Mouse (Mus musculus) intestine, embryonic 14.5 days (tissue): ENCODE measurements around the gene Mrpl12. TPM values are rescaled to one million over a fixed set of nuclear protein-coding genes. Genes with fewer than 3 reads are reported as not detected.
A peak's percentile ranks its signal among the peaks of the same experiment; 100 is the strongest.

Experiments used
- ATAC-seq: fragments of 200-750 bp; cut with Nextera tagmentation; replicated peaks from 2 replicates; pipeline ENCODE4 v1.8.0; 2017; ENCODE audit warnings: low read depth, moderate number of reproducible peaks, moderate TSS enrichment, moderate library complexity; ENCODE audit not compliant: low FRiP score, low TSS enrichment
- DNase-seq: peaks from one replicate; pipeline ENCODE4 v3.0.0-alpha.2; 2018; ENCODE audit warnings: low spot score
- H3K27ac ChIP-seq: fragments of 300-500 bp; sonication (generic); 2 replicates; pipeline ENCODE4 v1.5.1; 2014; ENCODE audit warnings: low read depth, mild to moderate bottlenecking, control low read depth
- H3K27me3 ChIP-seq: fragments of 300-500 bp; sonication (generic); replicated peaks from 2 replicates; pipeline ENCODE4 v1.6.1; 2014; ENCODE audit warnings: low read length, control low read depth; ENCODE audit not compliant: control insufficient read depth, insufficient read depth
- H3K36me3 ChIP-seq: fragments of 300-500 bp; sonication (generic); 2 replicates; pipeline ENCODE4 v1.6.1; 2014; ENCODE audit warnings: low read length, control low read depth; ENCODE audit not compliant: control insufficient read depth, insufficient read depth
- H3K4me1 ChIP-seq: fragments of 300-500 bp; sonication (generic); replicated peaks from 2 replicates; pipeline ENCODE4 v1.6.1; 2014; ENCODE audit warnings: low read length, control low read depth, mixed read lengths; ENCODE audit not compliant: control insufficient read depth, insufficient read depth
- H3K4me2 ChIP-seq: fragments of 300-500 bp; sonication (generic); 2 replicates; pipeline ENCODE4 v1.6.1; 2014; ENCODE audit warnings: low read length
- H3K4me3 ChIP-seq: fragments of 300-500 bp; sonication (generic); 2 replicates; pipeline ENCODE4 v1.5.1; 2014; ENCODE audit warnings: low read depth, low read length, control low read depth, mixed read lengths
- H3K9ac ChIP-seq: fragments of 300-500 bp; sonication (generic); 2 replicates; pipeline ENCODE4 v1.6.1; 2014; ENCODE audit warnings: mild to moderate bottlenecking, low read length
- H3K9me3 ChIP-seq: fragments of 300-500 bp; sonication (generic); 2 replicates; pipeline ENCODE4 v1.6.1; 2016; ENCODE audit warnings: low read length, control low read depth; ENCODE audit not compliant: control insufficient read depth
- WGBS: fragments of 180-500 bp; shearing (Covaris S2); extraction: QIAGEN DNeasy Blood & Tissue Kit; methylation state at CpG from one replicate; pipeline ENCODE4 v1.1.7; 2014; 5-methylcytosine and 5-hydroxymethylcytosine counted together
- polyA plus RNA-seq: library from polyadenylated mRNA; unstranded; fragments of >200 nt; fragmentation: Nextera tagmentation; extraction: Ambion mirVana; gene quantifications from 2 replicates; pipeline ENCODE4 v1.2.1, GENCODE M21; 2014

Mrpl12 gene
- polyA plus RNA-seq: 218 and 226 TPM in 2 replicates

- peak within 1 kb of the TSS; percentile 88 for H3K4me2 ChIP-seq
- H3K36me3 ChIP-seq: peaks cover 76% of the 10 kb centered on the region
- H3K27ac ChIP-seq: peak within 1 kb of the TSS; percentile 80
- peak; percentile 90 for ATAC-seq
- WGBS: under 1% methylated on average over 60 of the region's 60 CpGs
- peaks cover 16% of the 10 kb centered on the region for H3K4me1 ChIP-seq
- peak within 1 kb of the TSS; percentile 98 for H3K4me3 ChIP-seq
- H3K9ac ChIP-seq: peak within 1 kb of the TSS; percentile 78
- H3K9me3 ChIP-seq: no peaks in the 10 kb centered on the region
- peak; percentile 93 for DNase-seq
- H3K27me3 ChIP-seq: no peaks in the 10 kb centered on the region
These were observed at the start of gene Mrpl12 for GRCm38 (mm10) chr11:120484265-120484981. Mrpl12 (plus strand) TSS chr11:120484613.

GRCm38 (mm10) chr11:120437152-120437856 is 47.1 kb upstream of the Mrpl12 start, which contains the start of gene Nploc4:
Nploc4 (minus strand) TSS chr11:120437708.
- peaks cover 12% of the 10 kb centered on the region for H3K4me1 ChIP-seq
- under 1% methylated on average over 73 of the region's 77 CpGs for WGBS
- peak within 1 kb of the TSS; percentile 64 for H3K4me3 ChIP-seq
- peak; percentile 88 for ATAC-seq
- H3K27ac ChIP-seq: peak within 1 kb of the TSS; percentile 24; the same call in 1 of the 2 replicates
- H3K36me3 ChIP-seq: peaks cover 27% of the 10 kb centered on the region
- H3K9me3 ChIP-seq: no peaks in the 10 kb centered on the region
- H3K4me2 ChIP-seq: peak within 1 kb of the TSS; percentile 91
- DNase-seq: peak; percentile 96
- peak within 1 kb of the TSS; percentile 93 for H3K9ac ChIP-seq
- H3K27me3 ChIP-seq: no peaks in the 10 kb centered on the region

DNA sequence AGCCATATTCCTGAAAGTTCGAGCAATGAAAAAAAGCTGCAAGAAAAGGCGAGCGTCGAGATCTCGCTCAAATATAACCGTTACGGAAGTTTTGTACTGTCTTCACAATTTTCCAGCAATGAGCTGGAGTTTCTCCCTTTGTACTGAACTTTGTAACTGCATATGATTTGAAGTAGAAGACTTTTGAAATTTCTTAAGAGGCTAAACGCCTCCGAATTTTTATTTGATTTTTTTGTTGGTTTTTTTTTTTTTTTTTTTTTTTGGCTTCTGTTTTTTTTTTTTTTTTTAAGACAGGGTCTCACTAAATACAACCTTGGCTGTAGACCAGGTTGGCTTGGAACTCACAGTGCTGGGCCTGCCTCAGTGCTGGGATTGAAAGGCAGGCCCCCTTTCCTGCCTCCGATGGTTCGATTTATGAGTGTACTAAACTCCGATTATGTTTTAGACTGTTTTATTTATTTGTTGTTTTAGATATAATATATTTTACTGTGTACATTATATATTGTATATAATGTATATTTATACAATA is 46.5 kb upstream of the Mrpl12 start:
- Histone ChIP-seq H3K27me3 (no peaks in the 10 kb centered on the region), H3K36me3 (peaks cover 21% of the 10 kb centered on the region), H3K9ac (peak overlapping the region; percentile 93), H3K27ac (0 out of 2 replicates have a peak overlapping the region, but pooled peaks have one; percentile 24), H3K4me1 (peaks cover 12% of the 10 kb centered on the region), H3K4me2 (peak overlapping the region; percentile 57), H3K9me3 (no peaks in the 10 kb centered on the region), H3K4me3 (peak overlapping the region; percentile 64)
- no peak for ATAC-seq
- no peak for DNase-seq
- 25% methylated on average over 12 of the region's 12 CpGs for WGBS

- no peaks in the 10 kb centered on the region for H3K27me3 ChIP-seq
- H3K27ac ChIP-seq: no peak within 1 kb of the TSS
- WGBS: 95% methylated on average over 3 of the region's 3 CpGs
- H3K9ac ChIP-seq: no peak within 1 kb of the TSS
- H3K4me2 ChIP-seq: no peak within 1 kb of the TSS
- no peaks in the 10 kb centered on the region for H3K9me3 ChIP-seq
- H3K4me1 ChIP-seq: no peaks in the 10 kb centered on the region
- DNase-seq (no peak), ATAC-seq (no peak)
- no peaks in the 10 kb centered on the region for H3K36me3 ChIP-seq
- no peak within 1 kb of the TSS for H3K4me3 ChIP-seq
These were observed 42.1 kb upstream of the Mrpl12 start, which contains the start of gene Tspan10 for GRCm38 (mm10) chr11:120442344-120442743. Tspan10 (plus strand) TSS chr11:120442644.

DNA sequence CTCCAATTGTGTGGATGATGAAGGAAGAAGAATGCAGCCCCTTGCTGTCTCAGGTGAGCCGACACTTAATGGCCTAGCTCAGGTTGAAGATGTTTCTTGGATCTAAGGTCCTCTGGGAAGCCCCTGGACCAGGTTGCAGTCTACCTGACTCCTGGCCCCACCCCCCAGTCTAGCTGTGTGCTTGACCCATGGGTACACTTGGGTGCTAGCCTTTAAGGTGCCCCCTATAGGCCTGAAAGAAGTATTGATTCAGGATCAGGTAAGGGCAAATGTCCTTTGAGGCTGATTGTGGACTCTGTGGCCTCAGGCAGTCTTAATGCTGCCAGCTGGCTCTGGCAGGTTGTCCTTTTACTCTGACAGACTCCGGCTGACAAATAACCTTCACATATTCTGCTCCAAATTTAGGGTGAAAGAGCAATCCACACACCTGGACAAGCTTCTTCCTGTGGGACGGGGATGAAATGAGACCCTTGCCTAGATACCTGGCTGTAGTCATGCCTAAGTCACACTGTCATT is 41.6 kb upstream of the Mrpl12 start:
- DNase-seq (no peak), ATAC-seq (no peak)
- H3K9me3 ChIP-seq: no peaks in the 10 kb centered on the region
- no peak overlapping the region for H3K4me3 ChIP-seq
- H3K27ac ChIP-seq: no peak overlapping the region
- H3K27me3 ChIP-seq: no peaks in the 10 kb centered on the region
- 85% methylated on average over 3 of the region's 3 CpGs for WGBS
- H3K4me2 ChIP-seq: no peak overlapping the region
- H3K9ac ChIP-seq: no peak overlapping the region
- no peaks in the 10 kb centered on the region for H3K4me1 ChIP-seq
- H3K36me3 ChIP-seq: no peaks in the 10 kb centered on the region

GRCm38 (mm10) chr11:120444106-120444505 is 40.3 kb upstream of the Mrpl12 start:
- DNase-seq (no peak), ATAC-seq (no peak)
- WGBS: 72% methylated on average over 6 of the region's 6 CpGs
- H3K4me2 ChIP-seq: no peak overlapping the region
- no peak overlapping the region for H3K9ac ChIP-seq
- no peaks in the 10 kb centered on the region for H3K27me3 ChIP-seq
- no peak overlapping the region for H3K4me3 ChIP-seq
- no peaks in the 10 kb centered on the region for H3K4me1 ChIP-seq
- no peaks in the 10 kb centered on the region for H3K36me3 ChIP-seq
- H3K9me3 ChIP-seq: no peaks in the 10 kb centered on the region
- H3K27ac ChIP-seq: no peak overlapping the region

GRCm38 (mm10) chr11:120445475-120445874 is 38.9 kb upstream of the Mrpl12 start:
- whole genome bisulfite sequencing: 65% methylated on average over 3 of the region's 3 CpGs
- Histone ChIP-seq H3K9me3 (no peaks in the 10 kb centered on the region), H3K27me3 (no peaks in the 10 kb centered on the region), H3K4me1 (no peaks in the 10 kb centered on the region), H3K4me2 (no peak overlapping the region), H3K4me3 (no peak overlapping the region), H3K9ac (no peak overlapping the region), H3K27ac (no peak overlapping the region), H3K36me3 (no peaks in the 10 kb centered on the region)
- DNase-seq (no peak), ATAC-seq (no peak)

DNA sequence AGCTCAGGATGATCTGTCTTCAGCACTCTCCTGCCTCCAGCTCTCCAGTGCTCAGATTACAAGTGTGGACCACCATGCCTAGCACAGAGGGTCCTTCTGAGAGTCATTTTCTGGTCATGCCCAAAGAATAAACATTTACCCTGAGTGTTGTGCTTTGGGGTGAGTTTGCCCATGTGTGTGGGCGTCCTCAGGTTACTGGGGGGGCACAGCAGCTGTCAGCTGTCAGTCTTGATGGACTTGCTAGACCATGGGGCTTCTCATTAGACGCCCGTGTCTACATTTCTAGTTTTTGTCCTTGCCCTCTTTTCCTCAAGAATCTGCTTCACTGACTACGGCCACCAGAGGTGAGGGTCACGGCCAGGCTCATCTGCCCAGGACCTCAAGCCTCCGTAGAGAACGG is 37.2 kb upstream of the Mrpl12 start:
- no peaks in the 10 kb centered on the region for H3K9me3 ChIP-seq
- H3K4me1 ChIP-seq: no peaks in the 10 kb centered on the region
- no peak for DNase-seq
- ATAC-seq: no peak
- no peak overlapping the region for H3K4me3 ChIP-seq
- no peak overlapping the region for H3K9ac ChIP-seq
- H3K27me3 ChIP-seq: no peaks in the 10 kb centered on the region
- WGBS: 73% methylated on average over 7 of the region's 7 CpGs
- H3K4me2 ChIP-seq: no peak overlapping the region
- no peaks in the 10 kb centered on the region for H3K36me3 ChIP-seq
- no peak overlapping the region for H3K27ac ChIP-seq
